Mouse (Mus musculus) forebrain, embryonic 15.5 days (tissue): ENCODE measurements around the gene Snx30. TPM values are rescaled to one million over a fixed set of nuclear protein-coding genes. Genes with fewer than 3 reads are reported as not detected.

ENCODE experiments used
- ATAC-seq: fragments of 200-750 bp; cut with Nextera tagmentation; replicated peaks from 2 replicates; pipeline ENCODE4 v1.8.0; 2017; ENCODE audit warnings: mild to moderate bottlenecking, moderate TSS enrichment, moderate library complexity
- H3K27ac ChIP-seq: fragments of 300-500 bp; sonication (generic); replicated peaks from 2 replicates; pipeline ENCODE4 v1.5.1; 2015; ENCODE audit warnings: mild to moderate bottlenecking, inconsistent platforms
- H3K27me3 ChIP-seq: fragments of 300-500 bp; sonication (generic); 2 replicates; pipeline ENCODE4 v1.6.1; 2015; ENCODE audit warnings: inconsistent platforms
- H3K36me3 ChIP-seq: fragments of 300-500 bp; sonication (generic); 2 replicates; pipeline ENCODE4 v1.6.1; 2015; ENCODE audit warnings: mild to moderate bottlenecking, inconsistent platforms
- H3K4me1 ChIP-seq: fragments of 300-500 bp; sonication (generic); 2 replicates; pipeline ENCODE4 v1.6.1; 2015; ENCODE audit warnings: inconsistent platforms
- H3K4me2 ChIP-seq: fragments of 300-500 bp; sonication (generic); replicated peaks from 2 replicates; pipeline ENCODE4 v1.6.1; 2015; ENCODE audit warnings: mild to moderate bottlenecking, inconsistent platforms
- H3K4me3 ChIP-seq: fragments of 300-500 bp; sonication (generic); 2 replicates; pipeline ENCODE4 v1.5.1; 2015; ENCODE audit warnings: mild to moderate bottlenecking, inconsistent platforms
- H3K9ac ChIP-seq: fragments of 300-500 bp; sonication (generic); replicated peaks from 2 replicates; pipeline ENCODE4 v1.6.1; 2015; ENCODE audit warnings: mild to moderate bottlenecking, inconsistent platforms
- H3K9me3 ChIP-seq: fragments of 300-500 bp; sonication (generic); 2 replicates; pipeline ENCODE4 v1.6.1; 2016; ENCODE audit warnings: inconsistent platforms
- WGBS: fragments of 180-500 bp; shearing (Covaris S2); methylation state at CpG from one replicate; pipeline ENCODE4 v1.1.7; 2015; ENCODE audit warnings: mixed read lengths; 5-methylcytosine and 5-hydroxymethylcytosine counted together
- polyA plus RNA-seq: library from polyadenylated mRNA; unstranded; fragments of >200 nt; fragmentation: Nextera tagmentation; extraction: Ambion mirVana; gene quantifications from 2 replicates; pipeline ENCODE4 v1.2.1, GENCODE M21; 2015

Gene Snx30
- polyA plus RNA-seq, 1 experiment from 2014 or later = 13.0 TPM

DNA sequence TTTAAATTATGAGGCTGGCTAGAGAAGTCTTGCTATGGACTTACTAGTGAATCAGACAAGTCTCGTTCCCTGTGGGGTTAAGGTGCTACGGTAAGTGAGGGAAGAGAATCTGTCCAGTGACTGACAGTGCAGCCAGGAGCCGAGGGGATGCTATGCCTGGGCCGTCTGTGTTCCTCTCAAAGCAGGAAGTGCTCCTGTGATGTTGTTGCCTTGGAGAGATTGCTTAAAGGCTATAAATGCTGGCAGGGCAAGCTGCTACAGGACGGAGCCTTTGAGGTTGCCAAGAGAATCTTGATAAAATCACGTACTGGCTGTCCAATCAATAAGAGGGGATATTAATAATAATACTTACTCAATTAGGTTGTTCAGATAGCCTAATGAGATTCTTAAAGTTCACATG, 27.2 kb downstream of the Snx30 start:
- Histone ChIP-seq H3K27ac (no peak overlapping the region), H3K4me3 (no peak overlapping the region), H3K27me3 (no peaks in the 10 kb centered on the region), H3K9ac (no peak overlapping the region), H3K36me3 (no peaks in the 10 kb centered on the region), H3K4me1 (no peaks in the 10 kb centered on the region), H3K4me2 (no peak overlapping the region), H3K9me3 (no peaks in the 10 kb centered on the region)
- ATAC-seq = no peak
- 75% methylated on average over 6 of the region's 6 CpGs for WGBS

DNA sequence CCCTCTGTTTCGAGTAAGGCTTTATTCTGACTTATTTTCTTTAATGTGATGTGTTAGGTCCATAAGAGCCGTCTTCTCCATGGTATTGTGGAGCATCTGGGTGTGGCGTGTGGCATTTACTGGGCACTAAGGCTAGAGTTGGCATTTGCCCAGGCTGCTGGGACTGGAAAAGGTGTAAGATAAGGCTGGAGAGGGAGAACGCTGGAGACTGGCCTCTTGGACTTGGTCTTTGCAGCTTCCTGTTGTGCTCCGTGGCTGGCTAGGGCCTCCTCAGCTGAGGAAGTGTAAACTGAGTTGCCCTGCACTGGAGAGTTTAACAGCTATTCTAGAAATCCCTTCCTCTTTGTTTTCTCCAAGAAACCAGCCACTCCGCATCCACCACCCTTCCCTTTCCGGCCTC, 32.0 kb downstream of the Snx30 start:
- 84% methylated on average over 7 of the region's 7 CpGs for WGBS

DNA sequence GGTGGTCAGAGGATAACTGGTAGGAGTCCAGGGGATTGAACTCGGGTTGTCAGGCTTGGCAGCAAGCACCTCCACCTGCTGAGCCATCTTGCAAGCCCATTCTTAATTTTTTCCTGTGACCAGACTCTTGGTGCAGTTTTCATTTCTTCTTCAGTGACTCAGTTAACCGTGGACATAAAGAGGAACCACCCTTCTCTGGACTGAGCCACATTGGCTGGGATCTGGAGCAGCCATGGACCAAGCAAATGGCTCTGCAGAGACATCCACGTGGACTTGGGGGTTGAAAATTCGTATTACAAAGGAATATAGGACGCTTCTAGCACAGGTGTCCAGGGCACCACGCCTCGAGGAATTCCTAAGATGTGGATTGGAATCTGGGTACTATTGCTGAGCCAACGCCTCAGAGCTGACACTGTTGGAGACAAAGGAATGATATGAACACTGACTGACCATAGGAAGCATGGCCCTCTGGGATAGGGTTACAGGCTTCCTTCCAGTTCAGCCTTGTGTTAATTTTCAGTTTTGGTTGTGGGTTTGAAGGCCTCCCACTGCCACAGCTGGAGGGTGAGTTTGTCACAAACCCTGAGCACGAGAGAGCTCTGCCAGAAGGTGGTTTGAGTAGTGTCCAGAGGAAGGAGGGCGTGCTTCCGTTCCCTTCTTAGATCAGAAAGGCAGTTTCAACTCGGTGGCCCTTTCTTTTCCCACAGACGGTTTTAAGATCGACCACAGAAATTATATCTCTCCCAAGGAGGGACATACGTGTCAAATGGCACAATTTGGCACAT, 39.0 kb downstream of the Snx30 start:
- ATAC-seq = no peak
- Histone ChIP-seq H3K27ac (no peak overlapping the region), H3K4me3 (no peak overlapping the region), H3K9me3 (no peaks in the 10 kb centered on the region), H3K4me1 (peaks cover 7% of the 10 kb centered on the region; the same call in 1 of the 2 replicates), H3K36me3 (no peaks in the 10 kb centered on the region), H3K4me2 (no peak overlapping the region), H3K27me3 (no peaks in the 10 kb centered on the region), H3K9ac (no peak overlapping the region)
- 90% methylated on average over 15 of the region's 15 CpGs for WGBS

More for the DNA sequence above, 32.0 kb downstream of the Snx30 start:
- H3K9me3 ChIP-seq = no peaks in the 10 kb centered on the region
- no peaks in the 10 kb centered on the region for H3K36me3 ChIP-seq
- no peak overlapping the region for H3K4me2 ChIP-seq
- H3K9ac ChIP-seq = no peak overlapping the region
- H3K27me3 ChIP-seq = no peaks in the 10 kb centered on the region
- no peak overlapping the region for H3K27ac ChIP-seq
- H3K4me3 ChIP-seq = no peak overlapping the region
- H3K4me1 ChIP-seq = peaks cover 6% of the 10 kb centered on the region; the same call in 1 of the 2 replicates
- no peak for ATAC-seq

DNA sequence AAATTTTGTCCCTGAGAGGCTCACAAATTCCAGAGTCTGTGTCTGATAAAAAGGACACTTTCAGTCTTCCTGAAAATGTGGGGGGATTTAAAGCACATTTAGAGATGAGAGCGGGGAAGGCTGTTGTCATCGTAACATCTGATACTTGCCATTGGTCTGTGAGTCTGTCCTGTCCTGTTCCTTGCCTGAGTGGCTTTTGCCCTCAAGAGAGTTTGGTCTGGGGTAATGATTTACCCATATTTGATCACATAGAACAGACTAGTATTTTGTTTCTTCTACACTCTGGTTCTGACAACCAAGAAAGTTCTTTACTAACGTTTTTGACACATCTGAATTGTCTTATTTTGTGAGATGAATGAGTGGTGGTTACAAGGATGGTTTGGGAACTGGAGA, 39.6 kb downstream of the Snx30 start:
- Histone ChIP-seq H3K4me1 (peaks cover 7% of the 10 kb centered on the region; the same call in 1 of the 2 replicates), H3K4me3 (no peak overlapping the region), H3K27me3 (no peaks in the 10 kb centered on the region), H3K4me2 (no peak overlapping the region), H3K9ac (no peak overlapping the region), H3K27ac (no peak overlapping the region), H3K36me3 (no peaks in the 10 kb centered on the region), H3K9me3 (no peaks in the 10 kb centered on the region)
- no peak for ATAC-seq
- 88% methylated on average over 3 of the region's 3 CpGs for WGBS

DNA sequence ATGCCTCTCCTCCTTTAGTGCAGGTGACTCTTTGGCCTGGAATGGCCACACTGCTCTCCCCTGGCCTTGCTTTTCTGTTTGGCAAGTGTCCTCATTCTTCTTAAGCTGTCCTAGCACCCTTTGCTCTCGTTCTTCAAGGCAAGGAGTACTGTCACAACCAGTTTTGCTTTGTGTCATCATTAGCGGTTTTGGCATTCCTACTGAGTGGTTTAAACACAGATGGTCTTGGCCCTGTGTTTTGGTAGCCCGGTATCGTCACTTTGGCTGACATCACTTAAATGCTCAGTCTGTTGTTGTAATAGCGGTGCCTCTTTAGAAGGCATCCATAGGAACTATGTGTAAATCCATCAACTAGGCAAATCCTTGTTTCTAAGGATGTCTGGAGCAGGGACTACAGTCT, 41.8 kb downstream of the Snx30 start:
- Histone ChIP-seq H3K36me3 (no peaks in the 10 kb centered on the region), H3K4me2 (no peak overlapping the region), H3K27me3 (no peaks in the 10 kb centered on the region), H3K4me3 (no peak overlapping the region), H3K4me1 (peaks cover 8% of the 10 kb centered on the region; the same call in 1 of the 2 replicates), H3K9ac (no peak overlapping the region), H3K9me3 (no peaks in the 10 kb centered on the region), H3K27ac (no peak overlapping the region)
- 73% methylated on average over 5 of the region's 5 CpGs for WGBS
- ATAC-seq = no peak

DNA sequence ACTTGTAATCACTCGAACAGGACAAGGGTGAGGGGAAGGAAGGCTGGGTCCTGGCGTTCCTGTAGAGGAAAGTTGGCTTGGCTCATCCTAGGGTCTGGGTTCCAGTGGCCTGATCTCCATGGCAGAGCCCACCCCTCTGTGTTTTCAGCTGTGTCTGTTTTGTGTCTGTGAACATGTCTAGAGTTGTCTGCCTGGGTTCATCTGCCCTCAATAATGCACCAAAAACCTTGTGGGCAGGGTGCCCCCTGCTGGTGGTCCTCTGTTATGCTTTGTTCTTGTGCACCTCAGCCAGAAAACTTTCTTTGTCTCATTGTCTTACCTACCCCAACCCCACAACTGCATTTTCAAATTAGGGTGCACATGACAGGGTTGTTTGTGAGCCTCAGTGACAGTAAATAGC, 44.5 kb downstream of the Snx30 start:
- no peak overlapping the region for H3K9ac ChIP-seq
- no peaks in the 10 kb centered on the region for H3K36me3 ChIP-seq
- H3K27ac ChIP-seq = no peak overlapping the region
- ATAC-seq = peak; percentile 29; the same call in 1 of the 2 replicates
- WGBS = 81% methylated on average over 2 of the region's 2 CpGs
- no peak overlapping the region for H3K4me3 ChIP-seq
- H3K27me3 ChIP-seq = no peaks in the 10 kb centered on the region
- no peak overlapping the region for H3K4me2 ChIP-seq
- no peaks in the 10 kb centered on the region for H3K9me3 ChIP-seq
- peaks cover 5% of the 10 kb centered on the region; the same call in 1 of the 2 replicates for H3K4me1 ChIP-seq

DNA sequence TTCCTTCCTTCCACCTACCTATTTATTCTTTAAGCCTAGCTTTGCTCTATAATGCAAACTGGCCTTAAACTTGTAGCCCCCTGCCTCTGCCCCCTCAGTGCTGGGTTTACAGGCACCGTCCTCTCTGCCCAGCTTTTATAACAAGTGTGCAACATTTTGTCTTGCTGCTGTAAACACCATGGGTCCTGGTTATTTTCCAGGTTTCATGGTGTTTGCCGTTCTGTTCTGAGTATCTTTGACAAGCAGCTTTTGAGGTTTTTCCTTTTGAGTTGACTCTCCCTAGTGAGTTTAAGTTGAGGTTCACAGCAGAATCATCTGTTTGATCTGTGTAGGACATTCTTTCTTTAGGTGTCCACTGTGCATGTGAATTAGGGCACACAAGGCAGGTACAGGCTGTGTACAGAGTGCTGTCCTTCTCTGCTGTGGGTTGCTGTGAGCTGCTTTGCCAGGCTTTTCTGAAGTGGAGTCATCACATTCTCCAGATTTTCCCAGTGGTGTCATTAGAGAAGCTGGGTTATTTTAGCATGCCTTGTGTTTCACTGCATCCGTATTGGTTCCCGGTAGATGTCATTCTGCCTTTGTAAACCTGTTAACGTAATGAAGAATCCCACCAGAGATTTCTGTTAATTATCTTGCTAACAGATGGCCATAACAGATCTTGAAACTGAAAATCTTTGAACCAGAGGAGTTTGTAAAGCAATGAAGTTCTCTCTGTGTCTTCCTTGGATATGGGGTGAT, 45.4 kb downstream of the Snx30 start:
- no peak overlapping the region for H3K9ac ChIP-seq
- 67% methylated on average over 5 of the region's 5 CpGs for WGBS
- ATAC-seq = 0 out of 2 replicates have a peak, but pooled peaks have one; percentile 28
- H3K4me2 ChIP-seq = no peak overlapping the region
- no peaks in the 10 kb centered on the region for H3K9me3 ChIP-seq
- no peak overlapping the region for H3K27ac ChIP-seq
- H3K36me3 ChIP-seq = no peaks in the 10 kb centered on the region
- peaks cover 5% of the 10 kb centered on the region; the same call in 1 of the 2 replicates for H3K4me1 ChIP-seq
- H3K27me3 ChIP-seq = no peaks in the 10 kb centered on the region
- H3K4me3 ChIP-seq = no peak overlapping the region

DNA sequence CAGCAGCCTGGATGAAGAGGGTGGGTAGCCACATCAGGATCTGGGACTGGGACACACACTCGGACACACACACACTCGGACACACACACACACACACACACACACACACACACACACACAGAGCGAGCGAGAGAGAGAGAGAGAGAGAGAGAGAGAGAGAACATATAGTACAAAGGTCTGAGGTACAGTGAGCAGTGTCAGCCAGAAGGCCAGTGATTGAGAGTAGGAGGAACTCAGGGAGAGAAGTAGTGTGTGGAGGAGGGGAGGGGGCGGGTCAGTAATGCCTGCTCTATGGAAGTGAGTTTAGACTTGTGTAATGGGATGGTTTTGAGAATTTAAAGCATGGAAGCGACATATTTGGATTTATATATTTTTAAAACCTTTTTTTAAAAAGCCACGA, 47.5 kb downstream of the Snx30 start:
- peaks cover 5% of the 10 kb centered on the region; the same call in 1 of the 2 replicates for H3K4me1 ChIP-seq
- no peak for ATAC-seq
- no peaks in the 10 kb centered on the region for H3K36me3 ChIP-seq
- no peak overlapping the region for H3K27ac ChIP-seq
- H3K9ac ChIP-seq = no peak overlapping the region
- H3K27me3 ChIP-seq = no peaks in the 10 kb centered on the region
- H3K4me2 ChIP-seq = no peak overlapping the region
- WGBS = 94% methylated on average over 6 of the region's 7 CpGs
- no peak overlapping the region for H3K4me3 ChIP-seq
- no peaks in the 10 kb centered on the region for H3K9me3 ChIP-seq

DNA sequence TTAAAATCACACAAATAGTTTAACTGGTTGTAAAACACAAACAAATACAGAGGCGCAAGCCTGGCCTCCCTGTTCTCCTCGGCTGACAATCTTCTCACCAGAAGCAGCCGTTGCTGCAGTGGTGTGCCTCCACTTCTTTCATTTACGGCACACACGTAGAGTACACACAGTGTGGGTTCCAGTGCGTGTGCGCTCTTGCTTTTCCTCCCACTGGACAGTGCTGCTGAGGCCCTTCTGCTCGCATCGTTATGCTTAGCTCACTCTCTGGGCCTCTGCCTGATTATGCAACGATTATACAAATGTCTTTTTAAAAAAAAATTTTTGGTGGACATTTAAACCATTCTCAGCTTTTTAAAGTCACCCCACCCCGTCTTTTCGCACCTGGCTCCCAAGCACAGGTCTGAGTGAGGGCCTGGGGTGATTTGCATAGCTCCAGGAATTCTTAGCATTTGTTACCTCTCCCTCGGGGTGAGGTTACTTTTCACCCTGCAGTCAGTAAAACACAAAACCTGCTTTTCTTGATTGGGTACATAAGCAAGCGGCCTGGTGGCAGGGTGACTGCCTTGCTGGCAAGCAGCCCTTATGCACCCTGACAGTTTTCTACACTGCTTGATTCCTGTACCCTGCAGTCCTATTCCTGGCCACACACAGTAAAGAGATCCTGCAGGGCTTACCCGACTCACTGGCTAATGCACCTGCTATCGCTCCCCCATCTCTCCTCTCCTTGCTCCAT, 54.2 kb downstream of the Snx30 start:
- 0 out of 2 replicates have a peak, but pooled peaks have one; percentile 27 for ATAC-seq

DNA sequence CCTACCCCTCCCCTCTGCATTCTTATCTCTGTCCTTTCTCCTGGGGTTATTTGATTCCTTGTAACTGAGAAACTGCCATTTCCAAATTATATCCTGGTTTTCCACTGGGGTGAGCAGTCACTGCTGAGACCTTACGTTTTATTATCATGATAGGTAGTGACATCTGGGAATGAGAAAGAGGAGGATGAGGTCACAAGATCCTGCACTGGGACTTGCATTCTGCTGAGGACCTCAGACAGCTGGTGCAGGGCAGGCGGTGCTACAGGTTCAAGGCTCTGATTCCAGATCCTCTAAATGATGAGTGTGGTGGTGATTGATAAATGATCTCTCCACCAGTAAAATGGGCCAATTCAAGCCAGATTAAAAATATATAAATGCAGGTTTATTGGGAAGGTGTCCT, 54.8 kb downstream of the Snx30 start:
- H3K9me3 ChIP-seq = no peaks in the 10 kb centered on the region
- H3K9ac ChIP-seq = no peak overlapping the region
- no peaks in the 10 kb centered on the region for H3K27me3 ChIP-seq
- no peak overlapping the region for H3K4me3 ChIP-seq
- no peak overlapping the region for H3K4me2 ChIP-seq
- H3K27ac ChIP-seq = no peak overlapping the region
- H3K36me3 ChIP-seq = no peaks in the 10 kb centered on the region
- WGBS = 83% methylated on average over 2 of the region's 2 CpGs
- no peak for ATAC-seq
- no peaks in the 10 kb centered on the region for H3K4me1 ChIP-seq

More for the DNA sequence above, 54.2 kb downstream of the Snx30 start:
- Histone ChIP-seq H3K4me1 (no peaks in the 10 kb centered on the region), H3K27ac (no peak overlapping the region), H3K9me3 (no peaks in the 10 kb centered on the region), H3K27me3 (no peaks in the 10 kb centered on the region), H3K9ac (no peak overlapping the region), H3K36me3 (no peaks in the 10 kb centered on the region), H3K4me2 (no peak overlapping the region), H3K4me3 (no peak overlapping the region)
- WGBS = 69% methylated on average over 16 of the region's 16 CpGs

DNA sequence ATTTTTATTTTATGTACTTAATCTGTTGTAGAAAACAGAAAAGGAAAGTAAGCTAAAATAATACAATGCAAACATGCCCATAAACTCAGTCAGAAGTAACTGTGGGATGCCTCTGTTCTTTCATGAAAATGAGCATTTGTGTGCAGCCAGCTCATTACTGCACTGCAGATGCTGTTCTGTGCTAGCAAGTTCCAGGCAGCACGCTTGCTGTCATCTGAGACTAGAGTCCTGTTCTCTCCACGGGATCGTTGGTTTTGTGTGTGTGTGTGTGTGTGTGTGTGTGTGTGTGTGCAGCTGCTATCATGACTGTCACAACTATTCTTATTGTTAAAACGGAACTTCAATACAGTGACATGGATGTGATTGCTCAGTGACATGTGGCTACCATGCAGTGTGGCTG, 56.2 kb downstream of the Snx30 start:
- WGBS = 41% methylated on average over 4 of the region's 4 CpGs

DNA sequence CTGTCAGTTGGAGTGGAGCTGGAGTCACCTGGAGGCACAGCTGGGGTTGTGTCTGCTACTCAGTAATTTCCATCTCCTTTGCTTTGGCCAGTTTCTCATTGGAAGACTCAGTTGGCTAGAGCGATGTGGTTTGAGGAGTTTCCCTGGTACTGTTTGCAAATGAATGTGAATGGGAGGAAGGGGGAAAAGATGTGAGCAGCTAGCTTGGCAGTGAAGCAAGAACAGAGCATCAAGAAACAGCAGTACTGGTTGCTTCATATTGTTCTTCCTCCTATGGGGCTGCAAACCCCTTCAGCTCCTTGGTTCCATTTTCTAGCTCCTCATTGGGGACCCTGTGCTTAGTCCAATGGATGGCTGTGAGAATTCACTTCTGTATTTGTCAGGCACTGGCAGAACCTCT, 56.7 kb downstream of the Snx30 start:
- H3K36me3 ChIP-seq = no peaks in the 10 kb centered on the region
- no peaks in the 10 kb centered on the region for H3K4me1 ChIP-seq
- WGBS = 73% methylated on average over 1 of the region's 1 CpGs
- no peak overlapping the region for H3K27ac ChIP-seq
- H3K27me3 ChIP-seq = no peaks in the 10 kb centered on the region
- H3K9ac ChIP-seq = no peak overlapping the region
- no peak overlapping the region for H3K4me2 ChIP-seq
- no peak for ATAC-seq
- no peaks in the 10 kb centered on the region for H3K9me3 ChIP-seq
- no peak overlapping the region for H3K4me3 ChIP-seq

More for the DNA sequence above, 56.2 kb downstream of the Snx30 start:
- no peaks in the 10 kb centered on the region for H3K9me3 ChIP-seq
- H3K9ac ChIP-seq = no peak overlapping the region
- ATAC-seq = 0 out of 2 replicates have a peak, but pooled peaks have one; percentile 5
- H3K4me1 ChIP-seq = no peaks in the 10 kb centered on the region
- no peak overlapping the region for H3K27ac ChIP-seq
- H3K4me2 ChIP-seq = no peak overlapping the region
- H3K27me3 ChIP-seq = no peaks in the 10 kb centered on the region
- H3K36me3 ChIP-seq = no peaks in the 10 kb centered on the region
- H3K4me3 ChIP-seq = no peak overlapping the region
